Mouse (Mus musculus) embryonic facial prominence, embryonic 11.5 days (tissue): Measurements from ENCODE around the gene Noc3l. TPM values are rescaled to one million over a fixed set of nuclear protein-coding genes. Genes with fewer than 3 reads are reported as not detected.

Experiments used
- ATAC-seq: fragments of 200-750 bp; cut with Nextera tagmentation; replicated peaks from 2 replicates; pipeline ENCODE4 v1.8.0; 2017; ENCODE audit warnings: low read depth; ENCODE audit not compliant: insufficient number of reproducible peaks, low FRiP score, low TSS enrichment
- DNase-seq: peaks from one replicate; pipeline ENCODE4 v3.0.0-alpha.2; 2015; ENCODE audit warnings: low spot score
- H3K27ac ChIP-seq: fragments of 300-500 bp; sonication (generic); replicated peaks from 2 replicates; pipeline ENCODE4 v1.5.1; 2014; ENCODE audit warnings: mild to moderate bottlenecking, low read depth, low read length, control low read depth
- H3K27me3 ChIP-seq: fragments of 300-500 bp; sonication (generic); 2 replicates; pipeline ENCODE4 v1.6.1; 2014; ENCODE audit warnings: mild to moderate bottlenecking, low read length, moderate library complexity, mixed read lengths; ENCODE audit not compliant: control insufficient read depth, insufficient read depth
- H3K36me3 ChIP-seq: fragments of 300-500 bp; sonication (generic); replicated peaks from 2 replicates; pipeline ENCODE4 v1.6.1; 2014; ENCODE audit warnings: low read depth, mild to moderate bottlenecking, low read length, moderate library complexity, mixed read lengths; ENCODE audit not compliant: control insufficient read depth, insufficient read depth
- H3K4me1 ChIP-seq: fragments of 300-500 bp; sonication (generic); 2 replicates; pipeline ENCODE4 v1.6.1; 2014; ENCODE audit warnings: low read length, mixed read lengths; ENCODE audit not compliant: control insufficient read depth, insufficient read depth
- H3K4me2 ChIP-seq: fragments of 300-500 bp; sonication (generic); 2 replicates; pipeline ENCODE4 v1.6.1; 2014; ENCODE audit warnings: low read depth, mild to moderate bottlenecking, control low read depth, low read length, moderate library complexity
- H3K4me3 ChIP-seq: fragments of 300-500 bp; sonication (generic); 2 replicates; pipeline ENCODE4 v1.5.1; 2014; ENCODE audit warnings: low read depth, low read length, control low read depth
- H3K9ac ChIP-seq: fragments of 300-500 bp; sonication (generic); replicated peaks from 2 replicates; pipeline ENCODE4 v1.6.1; 2014; ENCODE audit warnings: mild to moderate bottlenecking, control low read depth, low read length
- H3K9me3 ChIP-seq: fragments of 300-500 bp; sonication (generic); replicated peaks from 2 replicates; pipeline ENCODE4 v1.6.1; 2016; ENCODE audit warnings: mild to moderate bottlenecking, low read length, inconsistent platforms, mixed read lengths; ENCODE audit not compliant: control insufficient read depth
- WGBS: fragments of 180-500 bp; shearing (Covaris S2); extraction: QIAGEN DNeasy Blood & Tissue Kit; methylation state at CpG from one replicate; pipeline ENCODE4 v1.1.7; 2014; 5-methylcytosine and 5-hydroxymethylcytosine counted together
- polyA plus RNA-seq: library from polyadenylated mRNA; unstranded; fragments of >200 nt; fragmentation: Nextera tagmentation; extraction: Ambion mirVana; gene quantifications from 2 replicates; pipeline ENCODE4 v1.2.1, GENCODE M21; 2014

Noc3l gene
- 11.9 and 14.0 TPM in 2 replicates for polyA plus RNA-seq

GRCm38 (mm10) chr19:38818766-38819426 is at the start of gene Noc3l:
TSS of gene Noc3l (minus strand) at chr19:38819237.
- DNase-seq: peak; percentile 94
- Histone ChIP-seq H3K4me3 (peak within 1 kb of the TSS; percentile 70), H3K36me3 (no peaks in the 10 kb centered on the region; the same call in 1 of the 2 replicates), H3K9me3 (no peaks in the 10 kb centered on the region), H3K9ac (peak within 1 kb of the TSS; percentile 76), H3K27ac (0 out of 2 replicates have a peak within 1 kb of the TSS, but pooled peaks have one; percentile 47), H3K27me3 (no peaks in the 10 kb centered on the region), H3K4me2 (peak within 1 kb of the TSS; percentile 63), H3K4me1 (no peaks in the 10 kb centered on the region)
- peak; percentile 95 for ATAC-seq
- WGBS: under 1% methylated on average over 38 of the region's 38 CpGs

DNA sequence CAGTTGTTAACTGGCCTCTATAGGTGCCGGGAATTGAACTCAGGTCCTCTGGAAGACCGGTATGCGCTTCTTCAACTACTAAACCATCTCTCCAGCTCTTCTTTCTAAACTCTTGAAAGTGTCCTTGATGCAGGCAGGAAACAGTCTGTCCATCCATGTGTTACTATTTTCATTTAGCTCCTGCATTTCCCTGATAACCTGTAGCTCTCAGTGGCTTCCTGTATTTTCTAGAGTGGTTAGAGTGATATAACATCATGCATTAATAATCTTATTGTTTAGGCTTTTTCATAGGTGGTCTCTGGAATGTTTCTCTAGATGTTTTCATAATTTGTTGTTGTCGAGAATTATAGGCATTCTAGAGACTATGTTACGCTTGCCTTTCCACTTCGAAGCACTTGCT is 43.5 kb upstream of the Noc3l start:
- Histone ChIP-seq H3K9me3 (no peaks in the 10 kb centered on the region), H3K27me3 (no peaks in the 10 kb centered on the region), H3K27ac (no peak overlapping the region), H3K4me2 (no peak overlapping the region), H3K4me3 (no peak overlapping the region), H3K36me3 (no peaks in the 10 kb centered on the region), H3K9ac (no peak overlapping the region), H3K4me1 (no peaks in the 10 kb centered on the region)
- ATAC-seq: no peak
- DNase-seq: no peak
- 90% methylated on average over 6 of the region's 6 CpGs for WGBS

GRCm38 (mm10) chr19:38858224-38858623 is 39.2 kb upstream of the Noc3l start:
- no peaks in the 10 kb centered on the region for H3K4me1 ChIP-seq
- 95% methylated on average over 3 of the region's 3 CpGs for WGBS
- H3K27me3 ChIP-seq: no peaks in the 10 kb centered on the region
- ATAC-seq: no peak
- no peaks in the 10 kb centered on the region for H3K9me3 ChIP-seq
- H3K36me3 ChIP-seq: no peaks in the 10 kb centered on the region
- no peak overlapping the region for H3K4me3 ChIP-seq
- H3K4me2 ChIP-seq: no peak overlapping the region
- no peak overlapping the region for H3K9ac ChIP-seq
- DNase-seq: no peak
- no peak overlapping the region for H3K27ac ChIP-seq

DNA sequence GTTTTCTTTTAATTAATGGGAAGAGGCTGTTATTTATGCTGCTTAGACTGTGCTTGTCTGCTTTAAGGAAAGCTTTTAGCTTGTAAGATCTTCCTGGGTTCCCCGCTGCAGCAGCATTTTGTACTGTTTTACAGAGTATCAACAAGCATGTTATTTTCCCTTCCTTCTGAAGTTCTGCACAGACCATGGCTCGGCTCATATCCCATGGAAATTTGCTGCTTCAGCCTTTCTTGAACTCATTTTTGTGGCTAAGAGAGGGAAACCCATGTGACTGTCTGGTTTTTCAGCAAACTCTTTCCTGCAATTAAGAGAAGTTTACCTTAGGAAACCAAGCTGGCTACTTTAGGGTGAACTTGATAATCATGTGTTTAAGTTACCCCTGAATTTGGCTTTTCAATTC is 27.3 kb upstream of the Noc3l start:
- H3K36me3 ChIP-seq: no peaks in the 10 kb centered on the region; the same call in 1 of the 2 replicates
- H3K27me3 ChIP-seq: no peaks in the 10 kb centered on the region
- H3K4me3 ChIP-seq: no peak overlapping the region
- no peaks in the 10 kb centered on the region for H3K4me1 ChIP-seq
- 82% methylated on average over 2 of the region's 2 CpGs for WGBS
- H3K4me2 ChIP-seq: no peak overlapping the region
- ATAC-seq (no peak), DNase-seq (no peak)
- H3K9me3 ChIP-seq: no peaks in the 10 kb centered on the region
- H3K9ac ChIP-seq: no peak overlapping the region
- no peak overlapping the region for H3K27ac ChIP-seq

- DNase-seq (no peak), ATAC-seq (no peak)
- Histone ChIP-seq H3K9ac (no peak overlapping the region), H3K4me2 (no peak overlapping the region), H3K4me3 (no peak overlapping the region), H3K27ac (no peak overlapping the region), H3K27me3 (no peaks in the 10 kb centered on the region), H3K36me3 (no peaks in the 10 kb centered on the region; the same call in 1 of the 2 replicates), H3K9me3 (no peaks in the 10 kb centered on the region), H3K4me1 (no peaks in the 10 kb centered on the region)
- WGBS: 70% methylated on average over 5 of the region's 5 CpGs
Observed at GRCm38 (mm10) chr19:38844817-38845216, 25.8 kb upstream of the Noc3l start.

DNA sequence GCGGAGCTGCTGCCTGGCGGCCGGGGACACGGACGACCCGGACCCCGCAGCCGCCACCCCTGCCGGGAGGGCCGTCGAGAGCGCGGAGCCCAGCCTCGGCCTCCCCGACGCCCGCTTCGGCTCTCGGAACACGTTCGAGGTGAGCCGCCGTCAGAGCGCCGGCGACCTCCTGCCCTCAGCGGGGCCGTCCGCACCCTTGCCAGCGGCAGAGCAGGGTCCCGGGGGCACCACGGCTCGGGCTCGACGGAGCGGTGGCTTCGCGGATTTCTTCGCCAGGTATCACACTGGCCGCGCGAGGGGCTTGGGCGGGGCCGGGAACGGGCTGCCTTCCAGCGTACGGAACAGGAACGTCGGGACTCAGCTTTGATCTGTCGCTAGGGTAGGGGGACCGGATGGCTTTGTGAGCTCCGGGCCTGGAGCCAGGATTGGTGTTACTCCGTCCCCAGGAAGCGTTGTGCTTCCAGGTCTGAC is 18.2 kb upstream of the Noc3l start:
- peak overlapping the region; percentile 80 for H3K9ac ChIP-seq
- no peaks in the 10 kb centered on the region for H3K27me3 ChIP-seq
- WGBS: 0% methylated on average over 52 of the region's 54 CpGs
- ATAC-seq (peak; percentile 50), DNase-seq (peak; percentile 68)
- H3K27ac ChIP-seq: peak overlapping the region; percentile 66
- H3K9me3 ChIP-seq: no peaks in the 10 kb centered on the region
- no peaks in the 10 kb centered on the region; the same call in 1 of the 2 replicates for H3K36me3 ChIP-seq
- H3K4me1 ChIP-seq: no peaks in the 10 kb centered on the region
- peak overlapping the region; percentile 83 for H3K4me3 ChIP-seq
- H3K4me2 ChIP-seq: peak overlapping the region; percentile 41

- DNase-seq: peak; percentile 91
- Histone ChIP-seq H3K4me3 (peak within 1 kb of the TSS; percentile 83), H3K9me3 (no peaks in the 10 kb centered on the region), H3K9ac (peak within 1 kb of the TSS; percentile 80), H3K4me2 (peak within 1 kb of the TSS; percentile 41), H3K27ac (peak within 1 kb of the TSS; percentile 66), H3K4me1 (no peaks in the 10 kb centered on the region), H3K36me3 (no peaks in the 10 kb centered on the region; the same call in 1 of the 2 replicates), H3K27me3 (no peaks in the 10 kb centered on the region)
- ATAC-seq: peak; percentile 92
- under 1% methylated on average over 52 of the region's 101 CpGs for WGBS
Observed at GRCm38 (mm10) chr19:38836438-38837170, 17.6 kb upstream of the Noc3l start, which contains the start of gene Tbc1d12. TSS of gene Tbc1d12 (plus strand) at chr19:38836579.

DNA sequence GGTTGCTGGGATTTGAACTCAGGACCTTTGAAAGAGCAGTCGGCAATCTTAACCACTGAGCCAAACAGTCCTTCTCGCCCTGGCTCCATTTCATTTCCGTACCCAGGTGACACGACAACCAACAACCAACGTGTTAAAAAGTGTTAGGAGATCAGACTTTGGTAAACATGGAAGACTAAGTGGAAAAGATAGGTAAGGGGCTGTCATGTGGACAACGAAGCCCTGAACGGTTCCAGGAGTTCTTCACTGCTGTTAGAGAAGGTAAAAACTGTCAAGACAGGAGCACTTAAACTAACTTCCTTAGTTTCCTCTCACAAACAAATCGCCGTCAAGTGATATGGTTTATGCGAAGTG is 17.0 kb upstream of the Noc3l start:
- ATAC-seq (no peak; the same call in 1 of the 2 replicates), DNase-seq (no peak)
- H3K27ac ChIP-seq: no peak overlapping the region
- no peaks in the 10 kb centered on the region for H3K9me3 ChIP-seq
- H3K4me3 ChIP-seq: peak overlapping the region; percentile 83
- peak overlapping the region; percentile 41 for H3K4me2 ChIP-seq
- peak overlapping the region; percentile 80 for H3K9ac ChIP-seq
- WGBS: 32% methylated on average over 10 of the region's 10 CpGs
- H3K4me1 ChIP-seq: no peaks in the 10 kb centered on the region
- H3K36me3 ChIP-seq: no peaks in the 10 kb centered on the region
- H3K27me3 ChIP-seq: no peaks in the 10 kb centered on the region
